Mouse (Mus musculus): ENCODE measurements around the gene Zbtb32.

Zbtb32 gene

GRCm38 (mm10) chr7:30598786-30599185, at the start of gene Zbtb32:
Gene Zbtb32, minus strand, starts transcription at chr7:30598909.
- DNase-seq: no peak

- DNase-seq: no peak
These were observed 40.4 kb upstream of the Zbtb32 start for GRCm38 (mm10) chr7:30639083-30639482.

GRCm38 (mm10) chr7:30636395-30636794, 37.7 kb upstream of the Zbtb32 start:
- no peak for DNase-seq

- DNase-seq: no peak
These were observed 37.0 kb upstream of the Zbtb32 start, which contains the start of gene Etv2 for GRCm38 (mm10) chr7:30635752-30636151. Gene Etv2, minus strand, starts transcription at chr7:30635852.

GRCm38 (mm10) chr7:30634621-30635020, 35.9 kb upstream of the Zbtb32 start:
- DNase-seq: peak in 1 of 2 experiments; percentile 44

- DNase-seq: no peak
These were observed 35.2 kb upstream of the Zbtb32 start for GRCm38 (mm10) chr7:30633762-30634412.

GRCm38 (mm10) chr7:30629013-30629412, 30.3 kb upstream of the Zbtb32 start:
- DNase-seq: no peak

GRCm38 (mm10) chr7:30626647-30627046, 27.9 kb upstream of the Zbtb32 start:
- no peak for DNase-seq

GRCm38 (mm10) chr7:30625530-30626384, 27.0 kb upstream of the Zbtb32 start, which contains the start of gene Cox6b1:
Gene Cox6b1, minus strand, starts transcription at chr7:30626151.
- DNase-seq: peak; percentile 74 to 83

GRCm38 (mm10) chr7:30619202-30619601, 20.5 kb upstream of the Zbtb32 start:
- peak in 1 of 2 experiments; percentile 39 for DNase-seq

- DNase-seq: no peak
These were observed 19.9 kb upstream of the Zbtb32 start for GRCm38 (mm10) chr7:30618658-30619057.

GRCm38 (mm10) chr7:30615049-30615760, 16.5 kb upstream of the Zbtb32 start:
- no peak for DNase-seq

- no peak for DNase-seq
These were observed 15.7 kb upstream of the Zbtb32 start for GRCm38 (mm10) chr7:30614454-30614853.

- peak; percentile 34 to 66 for DNase-seq
These were observed 14.9 kb upstream of the Zbtb32 start for GRCm38 (mm10) chr7:30613529-30614112.

GRCm38 (mm10) chr7:30612654-30613402, 14.1 kb upstream of the Zbtb32 start, which contains the start of gene Upk1a:
Gene Upk1a, minus strand, starts transcription at chr7:30612847.
- DNase-seq: no peak

- no peak for DNase-seq
These were observed 11.3 kb upstream of the Zbtb32 start for GRCm38 (mm10) chr7:30610043-30610442.

- DNase-seq: no peak
These were observed 9.8 kb upstream of the Zbtb32 start for GRCm38 (mm10) chr7:30608476-30608875.

- peak; percentile 45 to 70 for DNase-seq
These were observed 9.1 kb upstream of the Zbtb32 start for GRCm38 (mm10) chr7:30607706-30608309.

- DNase-seq: no peak
These were observed 6.2 kb upstream of the Zbtb32 start for GRCm38 (mm10) chr7:30604944-30605343.

GRCm38 (mm10) chr7:30604424-30604823, 5.7 kb upstream of the Zbtb32 start:
- DNase-seq: no peak

GRCm38 (mm10) chr7:30602583-30602982, 3.9 kb upstream of the Zbtb32 start:
- no peak for DNase-seq

- no peak for DNase-seq
These were observed 1.9 kb upstream of the Zbtb32 start for GRCm38 (mm10) chr7:30600651-30601050.
